Mouse (Mus musculus) bone marrow macrophage, adult 2 months (primary cell): ENCODE results near the gene Gsx2.

Experiments
- CTCF ChIP-seq: IDR thresholded peaks from 2 replicates; pipeline ENCODE4 v1.5.1; 2012; ENCODE audit warnings: low read depth, mild to moderate bottlenecking, low read length, moderate library complexity
- POLR2A ChIP-seq: IDR thresholded peaks from 2 replicates; pipeline ENCODE4 v1.6.1; 2012; ENCODE audit warnings: mild to moderate bottlenecking, low read depth, low read length, borderline replicate concordance

GRCm38 (mm10) chr5:75063177-75063576, 12.2 kb upstream of the Gsx2 start:
- TF ChIP-seq CTCF (no peak), POLR2A (no peak)
